Mouse (Mus musculus) hindlimb bud, embryonic 11.5 days (tissue): ENCODE results near the gene Aak1.
A peak's percentile ranks its signal among the peaks of the same experiment; 100 is the strongest.

Experiments
- DNase-seq: peaks from one replicate; pipeline ENCODE4 v3.0.0-alpha.2; 2012; ENCODE audit warnings: low read depth, low spot score; ENCODE audit errors: extremely low spot score

Aak1 gene

DNA sequence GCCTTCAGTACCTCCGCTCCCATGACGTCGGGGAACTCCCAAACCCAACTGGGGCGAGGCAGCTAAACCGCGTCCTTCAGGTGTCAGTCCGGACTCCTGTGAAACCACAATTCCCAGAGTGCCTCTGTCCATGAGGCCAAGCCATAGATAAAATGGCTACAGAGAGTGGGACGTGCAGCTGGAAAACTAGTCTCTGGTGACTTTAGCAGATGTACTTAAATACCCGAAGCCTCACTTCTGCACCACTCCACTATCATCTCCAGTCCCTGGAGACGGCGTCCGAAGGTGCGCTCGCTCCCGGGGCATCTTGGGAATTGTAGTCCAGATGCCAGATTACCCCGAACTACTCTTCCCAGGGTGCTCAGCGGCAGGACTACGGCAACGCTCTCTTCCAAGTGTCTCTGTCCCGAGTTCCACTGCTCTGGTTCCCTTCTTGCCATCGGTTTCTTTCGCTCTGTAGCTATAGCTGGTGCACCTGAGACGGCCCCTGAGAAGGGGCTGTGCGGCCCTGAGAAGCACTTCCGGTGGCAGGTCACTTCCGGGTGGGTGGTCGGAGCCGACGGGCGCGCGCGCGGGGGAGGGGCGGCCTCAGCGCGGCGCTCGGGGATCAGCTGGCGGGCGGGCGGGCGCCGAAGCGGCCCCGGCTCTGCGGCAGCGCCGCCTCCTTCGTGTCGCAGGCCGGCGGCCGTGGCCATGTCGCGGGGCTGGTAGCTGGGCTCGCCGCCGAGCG lies at the start of gene Aak1:
Gene Aak1 (plus strand): TSS at position 603 of the 730 bp plus-strand sequence.
- DNase-seq: peak; percentile 64

DNA sequence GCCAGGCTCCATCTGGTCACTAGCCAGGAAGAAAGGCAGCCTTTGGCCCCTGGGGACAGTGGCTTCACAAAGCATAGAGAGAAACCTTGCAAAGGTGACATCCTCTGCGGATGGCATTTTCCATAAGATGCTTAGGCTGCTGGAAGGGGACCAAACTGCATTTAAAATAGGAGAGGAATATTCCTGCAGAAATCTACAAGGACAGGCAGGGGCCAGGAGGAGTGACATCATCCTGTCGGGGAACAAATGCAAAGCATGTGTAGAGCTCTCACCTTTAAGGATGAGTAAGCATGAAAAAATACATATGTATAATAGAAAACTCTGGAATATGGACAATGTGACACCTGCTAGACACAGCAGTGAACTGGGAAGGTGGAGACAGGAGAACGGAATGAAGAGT lies 48.9 kb upstream of the Aak1 start:
- no peak for DNase-seq

DNA sequence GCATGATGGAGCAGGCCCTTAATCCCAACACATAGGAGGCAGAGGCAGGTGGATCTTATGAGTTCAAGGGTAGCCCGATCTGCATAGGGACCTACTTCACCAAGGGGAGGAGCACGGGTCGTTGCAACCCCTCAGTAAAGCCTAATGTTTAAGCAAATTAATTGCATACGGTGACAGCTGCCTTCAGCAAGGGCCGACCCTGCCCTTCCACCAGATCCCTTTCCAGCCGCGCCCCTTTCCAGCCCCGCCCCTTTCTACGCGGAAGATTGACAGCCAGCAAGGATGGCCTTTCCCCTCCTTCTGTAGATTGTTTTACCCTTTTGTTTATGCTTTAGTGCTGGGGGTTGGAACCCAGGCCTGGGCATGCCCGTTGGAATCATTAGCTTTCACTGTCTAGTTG lies 47.9 kb upstream of the Aak1 start:
- DNase-seq: no peak

DNA sequence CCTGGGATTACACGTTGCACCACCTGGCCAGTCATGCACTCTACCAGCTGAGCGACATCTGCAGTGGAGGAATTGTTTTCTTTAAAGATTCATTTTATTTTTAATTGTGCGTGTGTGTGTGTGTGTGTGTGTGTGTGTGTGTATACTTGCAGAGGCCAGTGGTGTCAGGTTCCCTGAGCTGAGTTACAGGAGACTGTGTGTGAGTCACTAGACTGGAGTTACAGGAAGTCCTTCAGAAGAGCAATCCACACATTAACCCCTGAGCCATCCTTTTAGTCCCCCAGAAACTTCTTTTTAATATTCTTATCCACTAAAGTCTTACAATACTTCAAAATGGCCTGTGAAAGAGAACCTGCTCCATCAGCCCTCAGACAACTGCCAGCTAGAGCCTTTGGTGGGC lies 44.7 kb upstream of the Aak1 start:
- DNase-seq: no peak

DNA sequence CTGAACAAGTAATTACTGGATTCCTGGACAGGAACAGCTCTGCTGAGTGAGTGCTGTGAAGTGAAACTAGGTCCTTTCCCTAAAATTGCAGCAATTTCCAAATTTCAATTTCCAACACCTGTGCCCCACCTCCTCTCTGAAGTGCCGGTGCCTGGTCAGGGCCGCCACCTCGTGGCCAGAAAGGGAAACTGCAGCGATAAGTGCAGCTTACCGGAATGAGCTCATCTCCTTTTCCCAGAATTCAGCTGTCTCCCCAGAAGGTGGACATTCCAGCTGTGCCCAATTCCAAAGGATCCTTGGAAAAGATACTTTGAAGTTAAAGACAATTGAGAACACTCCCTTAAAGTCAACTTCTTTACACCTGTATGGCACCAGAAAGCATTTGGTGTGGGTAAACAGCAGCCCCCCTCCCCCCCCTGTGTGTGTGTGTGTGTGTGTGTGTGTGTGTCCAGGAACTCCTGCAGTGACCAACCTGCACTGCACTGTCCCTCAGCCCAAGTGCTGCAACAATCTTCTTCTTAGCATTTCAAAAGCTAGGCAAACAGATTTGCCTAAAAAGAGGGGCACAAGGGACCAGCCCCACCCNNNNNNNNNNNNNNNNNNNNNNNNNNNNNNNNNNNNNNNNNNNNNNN lies 42.7 kb upstream of the Aak1 start:
- no peak for DNase-seq

DNA sequence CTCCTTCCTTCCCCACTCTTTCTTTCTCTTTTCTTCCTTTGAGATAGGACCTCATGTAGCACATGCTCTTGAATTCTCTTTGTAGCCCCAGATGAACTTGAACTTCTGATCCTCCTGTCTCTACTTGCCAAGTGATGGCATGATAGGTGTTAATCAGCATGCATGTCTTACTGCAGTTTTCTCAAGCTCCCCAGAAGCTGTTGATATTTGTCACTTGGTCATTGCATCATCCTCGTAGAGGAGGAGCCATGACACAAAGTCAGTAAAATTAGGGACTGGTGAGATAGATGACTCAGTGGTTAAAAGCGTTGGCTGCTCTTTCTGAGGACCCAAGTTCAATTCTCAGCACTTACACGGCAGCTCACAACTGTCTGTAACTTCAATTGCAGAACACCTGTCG lies 36.4 kb upstream of the Aak1 start:
- no peak for DNase-seq

DNA sequence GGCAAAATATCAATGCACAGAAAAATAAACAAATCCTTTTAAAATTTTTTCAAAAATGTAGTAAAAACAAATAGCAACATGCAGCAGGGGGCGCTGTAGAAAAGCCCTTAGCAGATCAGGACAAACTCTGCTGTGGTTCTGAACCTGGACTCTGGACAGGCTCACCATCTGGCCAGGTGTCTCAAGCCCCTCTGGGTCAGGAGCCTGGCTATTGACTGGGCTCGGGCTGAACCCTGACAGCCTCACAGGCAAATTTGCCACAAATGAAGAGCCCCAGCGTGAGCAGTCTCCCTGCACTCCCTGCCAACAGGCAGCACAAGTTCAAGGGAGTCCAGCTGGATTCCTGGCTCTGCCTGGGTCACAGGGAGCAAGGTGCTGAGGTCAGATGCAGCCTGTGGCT lies 36.0 kb upstream of the Aak1 start:
- DNase-seq: no peak

DNA sequence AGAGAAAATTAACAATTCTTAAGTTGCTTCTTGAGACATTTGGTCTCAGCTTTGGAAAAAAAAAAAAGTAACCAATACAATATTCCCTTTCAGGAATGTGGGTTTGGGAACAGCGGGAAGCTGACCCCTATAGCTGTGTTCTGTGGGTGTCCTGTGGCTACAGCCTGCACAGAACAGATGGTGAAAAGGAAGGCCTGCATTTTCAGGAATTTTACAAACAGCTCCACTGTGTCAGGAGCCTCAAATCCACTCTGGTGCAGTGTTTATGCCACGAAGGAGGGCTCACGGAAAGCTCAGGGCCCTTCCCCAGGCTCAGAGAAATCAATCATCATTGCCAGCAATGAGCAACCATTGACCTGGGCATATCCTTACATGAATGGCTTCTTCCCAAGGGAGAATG lies 34.4 kb upstream of the Aak1 start:
- no peak for DNase-seq

DNA sequence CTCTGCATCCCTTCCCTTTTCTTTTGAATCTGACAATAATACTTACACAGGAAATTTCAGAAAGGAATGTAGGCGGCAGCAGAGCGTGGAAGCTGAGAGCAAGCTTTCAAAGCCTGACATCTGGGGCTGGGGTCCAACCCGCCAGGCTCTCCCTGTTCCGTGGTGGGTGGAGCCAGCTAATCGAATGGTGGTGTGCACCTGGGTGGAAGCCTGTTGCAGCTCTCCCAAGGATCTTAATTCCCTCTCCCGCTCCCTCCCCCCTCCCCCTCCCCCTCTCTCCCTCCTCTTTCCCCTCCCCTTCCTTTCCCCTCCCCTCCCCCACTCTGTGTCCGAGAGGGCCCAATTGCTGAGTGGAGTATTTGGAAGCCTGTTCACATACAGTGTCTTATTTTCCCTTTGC lies 33.9 kb upstream of the Aak1 start:
- no peak for DNase-seq

DNA sequence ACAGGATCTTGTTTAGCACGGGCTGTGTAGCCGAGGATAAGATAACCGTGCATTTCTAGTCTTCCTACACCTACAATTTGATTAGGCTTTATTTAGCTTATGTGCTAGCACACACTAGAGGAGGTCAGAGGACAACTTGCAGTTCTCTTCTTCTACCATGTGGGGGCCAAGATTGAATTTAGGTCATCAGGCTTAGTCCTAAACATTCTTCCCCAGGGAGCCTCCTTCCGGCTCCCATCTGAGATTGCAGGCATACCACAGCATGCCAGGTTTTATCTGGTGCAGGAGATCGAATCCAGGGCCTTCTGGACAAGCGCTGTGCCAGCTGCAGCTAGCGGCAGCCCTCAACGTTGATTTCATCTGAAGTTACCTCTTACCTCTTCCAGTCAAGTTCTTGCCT lies 32.7 kb upstream of the Aak1 start:
- DNase-seq: peak; percentile 44

DNA sequence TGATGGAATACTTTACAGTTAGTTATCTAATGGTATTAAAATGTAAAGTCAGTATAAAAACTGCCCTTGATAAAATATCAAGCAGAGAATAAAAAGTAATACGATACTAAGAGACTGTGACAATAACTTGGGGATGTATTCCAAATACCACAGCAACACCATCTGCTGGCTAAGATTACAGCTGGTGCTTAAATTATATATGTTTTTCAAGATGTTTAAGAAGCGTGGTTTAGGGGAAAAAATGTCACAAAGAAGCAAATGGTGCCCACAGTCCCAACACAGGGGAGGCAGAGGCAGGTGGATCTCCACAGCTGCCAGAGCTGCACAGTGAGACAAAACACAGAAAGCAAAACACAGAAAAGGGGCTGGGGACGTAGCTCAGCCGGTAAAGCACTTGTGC lies 30.4 kb upstream of the Aak1 start:
- DNase-seq: no peak

DNA sequence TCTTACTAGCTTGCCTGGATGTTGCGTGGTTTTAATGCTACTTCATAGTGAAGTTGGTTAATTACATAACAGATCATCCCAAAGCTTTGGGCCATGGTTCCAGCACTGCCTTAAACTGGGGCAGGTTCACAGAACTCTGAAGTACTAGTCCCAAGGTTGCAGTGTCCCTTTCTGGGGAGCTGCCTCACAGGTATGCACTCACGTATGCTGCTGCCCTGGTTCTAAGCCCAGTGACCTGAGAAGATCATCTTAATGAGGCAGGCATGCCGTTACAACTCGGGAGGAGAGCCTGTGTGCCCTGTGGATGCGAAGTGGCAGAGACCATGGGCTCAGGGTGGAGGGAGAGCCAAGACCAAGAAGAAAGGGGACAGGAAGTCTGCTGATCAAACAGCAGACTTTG lies 29.4 kb upstream of the Aak1 start:
- no peak for DNase-seq

DNA sequence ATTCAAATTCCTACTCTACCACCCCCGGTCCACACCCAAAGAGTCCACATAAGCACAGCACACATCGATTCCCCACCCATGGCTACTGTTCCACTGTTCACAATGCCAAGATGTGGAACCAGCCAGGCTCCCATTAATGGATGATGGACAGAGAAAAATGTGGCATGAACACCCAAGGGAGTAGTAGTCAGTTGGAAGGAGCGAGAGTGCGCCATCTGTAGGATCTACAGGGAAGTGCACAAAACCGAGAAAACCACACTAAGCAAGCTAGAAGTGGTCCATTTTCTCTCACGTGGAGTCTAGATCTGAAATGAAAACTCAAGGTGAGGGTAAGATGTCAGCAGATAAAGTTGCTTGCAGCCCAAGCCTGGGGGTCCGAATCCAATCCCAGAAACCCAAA lies 28.6 kb upstream of the Aak1 start:
- no peak for DNase-seq

DNA sequence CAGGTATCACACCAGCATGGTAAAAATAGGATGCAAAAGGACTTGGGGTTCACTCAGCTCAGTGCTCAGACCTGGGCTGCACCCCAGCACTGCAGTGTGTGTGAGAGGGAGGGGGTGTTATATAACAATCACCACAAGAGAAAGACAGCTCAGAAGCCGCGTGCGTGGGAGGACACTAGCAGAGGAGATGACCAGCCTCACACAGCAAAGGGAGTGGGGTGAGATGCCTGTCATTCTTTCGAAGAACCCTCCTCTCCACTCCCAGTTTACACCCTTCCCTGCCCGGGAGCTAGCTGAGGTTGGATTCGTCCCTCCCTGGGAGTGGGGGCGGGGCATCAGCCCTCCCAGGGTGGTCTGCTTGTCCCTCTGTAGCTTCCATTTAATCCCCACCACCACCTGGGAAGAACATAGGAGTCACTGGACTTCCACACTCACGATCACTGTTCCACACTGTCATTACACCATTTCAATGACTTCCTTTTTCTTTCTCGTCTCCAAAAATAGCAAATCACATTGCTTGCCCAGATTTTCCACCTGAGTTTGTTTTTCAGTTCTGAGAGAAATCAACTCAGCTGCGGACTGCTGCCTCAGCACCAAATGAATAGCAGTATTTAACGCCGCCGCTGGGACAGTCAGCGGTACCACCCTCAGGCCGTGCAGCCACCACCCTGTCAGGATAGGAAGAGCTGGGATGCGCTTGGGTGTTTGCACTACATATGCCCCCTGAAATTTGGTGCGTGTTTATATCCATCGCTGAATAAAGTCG lies 26.8 kb upstream of the Aak1 start:
- DNase-seq: no peak

DNA sequence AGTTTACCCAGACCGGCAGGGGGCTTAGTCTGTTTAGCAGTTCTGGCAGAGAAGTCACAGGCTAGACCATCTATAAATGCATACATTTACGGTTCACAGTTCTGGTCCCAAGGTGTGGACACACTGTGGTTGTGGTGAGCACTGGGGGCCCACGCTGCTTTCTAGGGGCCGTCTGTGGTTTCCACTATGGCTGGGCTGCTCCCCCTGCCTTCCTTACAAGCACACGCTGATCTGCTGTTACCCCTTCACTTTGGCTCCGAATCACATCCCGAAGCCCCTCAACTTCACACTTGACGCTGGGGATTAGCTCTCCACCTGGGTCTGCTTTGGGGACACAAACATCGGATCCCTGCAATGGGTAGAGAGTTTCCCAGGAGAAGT lies 26.3 kb upstream of the Aak1 start:
- DNase-seq: no peak

DNA sequence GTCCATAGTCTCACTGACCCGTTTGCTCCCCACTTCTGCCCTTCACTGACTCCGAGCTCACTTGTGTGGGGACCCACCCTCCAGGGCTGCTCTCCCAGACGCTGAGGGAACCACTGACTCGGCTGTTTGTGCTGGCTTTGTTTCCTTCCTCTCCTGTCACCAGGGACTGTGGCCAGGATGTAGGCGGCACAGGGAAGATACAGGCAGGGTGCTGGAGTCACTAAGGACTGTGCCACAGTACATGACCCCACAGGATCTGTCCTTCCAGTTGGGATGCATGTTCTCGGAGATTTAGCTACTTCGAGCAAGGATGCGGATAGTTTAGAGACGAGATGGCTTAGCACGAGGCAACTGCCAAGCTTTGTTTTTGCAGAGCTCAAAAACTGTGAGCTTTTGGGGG lies 25.5 kb upstream of the Aak1 start:
- DNase-seq: no peak

DNA sequence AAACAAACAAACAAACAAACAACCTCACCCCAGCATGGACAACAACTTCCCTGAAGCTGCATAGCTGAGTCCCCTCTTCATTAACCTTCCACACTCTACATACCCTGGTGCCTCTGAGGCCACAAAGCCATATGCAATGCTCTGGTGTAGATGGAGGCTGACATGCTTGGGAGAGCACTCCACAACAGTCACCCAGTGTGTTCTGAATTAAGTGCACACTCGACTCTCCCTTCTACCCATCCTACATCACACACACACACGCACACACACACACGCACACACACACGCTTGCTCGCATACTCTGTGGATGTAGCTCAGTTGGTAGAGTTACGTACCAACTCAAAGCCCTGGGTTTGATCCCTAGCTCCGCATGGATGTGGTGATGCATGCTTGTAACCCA lies 24.9 kb upstream of the Aak1 start:
- no peak for DNase-seq

DNA sequence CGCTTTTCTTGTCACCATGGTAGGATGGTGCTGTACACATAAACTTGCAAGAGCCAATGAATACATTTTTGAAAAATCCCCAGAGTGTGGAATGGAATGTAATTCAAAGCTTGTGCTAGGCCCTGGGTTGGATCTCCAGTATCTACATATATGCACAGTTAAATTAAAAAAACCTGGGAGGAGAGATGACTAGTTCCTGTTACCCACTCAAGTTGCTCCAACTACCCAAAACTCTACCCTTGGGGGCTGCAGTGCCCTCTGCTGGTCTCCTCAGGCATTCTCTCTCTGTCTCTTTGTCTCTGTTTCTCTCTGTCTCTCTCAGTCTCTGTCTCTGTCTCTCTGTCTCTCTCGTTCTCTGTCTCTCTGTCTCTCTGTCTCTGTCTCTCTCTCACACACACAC lies 21.9 kb upstream of the Aak1 start:
- no peak for DNase-seq

DNA sequence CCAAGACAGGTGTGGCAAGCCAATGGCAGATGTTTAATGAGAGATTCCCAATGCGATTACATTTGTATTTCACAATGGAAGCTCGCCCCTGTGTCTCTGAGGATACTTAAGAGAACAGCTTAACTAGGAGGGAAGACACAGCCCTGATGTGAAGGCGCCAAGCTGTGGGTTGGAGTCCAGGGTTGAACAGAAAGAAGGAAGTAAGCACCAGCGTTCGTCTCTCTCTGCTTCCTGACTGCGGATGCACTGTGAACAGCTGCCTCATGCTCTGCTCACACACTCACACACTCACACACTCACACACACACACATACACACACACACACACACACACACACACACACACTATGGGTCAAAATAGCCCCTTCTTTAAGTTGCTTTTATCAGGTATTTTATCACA lies 19.5 kb upstream of the Aak1 start:
- DNase-seq: no peak

DNA sequence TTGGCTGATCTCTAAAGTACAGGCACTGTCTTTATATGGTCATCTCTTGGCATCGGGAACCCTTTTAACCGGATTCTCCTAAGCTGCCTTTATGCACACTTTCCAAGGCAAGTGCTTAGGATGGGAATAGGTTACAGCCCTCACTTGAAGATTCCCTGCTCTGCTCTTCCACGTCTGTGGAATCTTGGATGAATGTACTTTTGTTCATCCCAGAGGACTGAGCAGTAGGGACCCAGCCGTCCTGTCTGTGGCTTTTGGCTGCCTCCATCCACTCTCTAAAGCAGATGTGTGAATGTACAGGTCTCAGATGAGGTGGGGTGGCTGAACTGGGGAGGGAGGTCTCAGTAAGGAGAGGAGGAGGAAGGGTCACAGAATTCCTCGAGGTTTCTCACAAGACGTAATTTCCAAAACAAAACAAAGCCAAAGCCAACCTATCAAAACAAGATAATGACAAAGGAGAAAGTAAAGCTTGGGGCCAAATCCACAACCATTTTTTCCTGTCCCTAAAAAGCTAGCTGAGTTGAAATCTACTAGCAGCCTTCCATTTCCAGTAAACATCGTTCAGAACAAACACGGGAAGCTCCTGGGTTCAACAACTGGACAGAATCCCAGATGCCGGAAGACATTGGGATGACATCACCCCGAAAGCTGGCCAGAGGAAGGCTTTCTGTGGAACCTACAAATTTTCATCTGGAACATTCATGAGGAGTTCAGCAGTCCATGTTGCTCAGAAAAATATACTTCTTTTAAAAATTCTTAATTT lies 18.4 kb upstream of the Aak1 start:
- no peak for DNase-seq

DNA sequence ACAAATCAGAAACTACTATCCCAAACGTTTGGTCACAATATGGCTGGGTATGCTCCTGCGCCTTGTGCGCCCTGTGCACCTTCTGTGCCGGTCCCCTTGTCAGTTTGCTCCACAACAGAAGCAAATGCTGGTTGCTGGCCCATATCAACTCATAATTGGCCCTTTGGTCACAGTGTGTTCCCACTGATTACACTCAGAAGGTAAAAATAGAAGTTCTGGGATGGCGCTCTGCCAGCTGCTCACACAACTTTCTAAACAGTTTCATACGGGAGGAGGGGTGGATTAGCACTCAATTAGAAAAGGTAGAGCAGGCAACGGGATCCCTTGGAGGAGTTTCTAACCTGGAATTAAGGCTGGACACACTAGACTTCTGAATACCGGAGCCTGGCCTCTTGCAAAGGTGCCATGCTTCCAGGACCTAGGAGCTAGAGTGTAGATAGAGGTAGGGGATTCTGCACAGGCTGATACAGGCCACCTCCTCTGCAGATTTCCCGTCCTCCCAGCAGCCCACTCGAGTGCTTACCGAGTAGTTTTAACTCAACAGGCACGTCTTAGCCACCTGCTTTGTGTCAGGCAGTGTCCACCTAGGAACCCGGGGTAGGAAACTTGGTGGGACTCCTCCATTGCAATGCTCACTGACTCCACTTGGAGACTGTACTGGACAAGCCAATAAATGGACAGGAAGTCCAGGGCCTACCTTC lies 16.4 kb upstream of the Aak1 start:
- no peak for DNase-seq
